Mouse (Mus musculus) retina, embryonic 14.5 days (tissue): ENCODE measurements at regions not wholly inside any gene's neighbourhood (a gene's known extent, or its start where the extent isn't known, plus 50 kb on each side); places are given as distances from the start of the nearest gene placed in this dataset.
A peak's percentile ranks its signal among the peaks of the same experiment; 100 is the strongest.
"Not testable (repeated sequence)": the region's sequence is repeated elsewhere in the genome, so short reads cannot be mapped to it uniquely, and the experiment has no call there.

Source experiments
- DNase-seq: peaks from one replicate; pipeline ENCODE4 v3.0.0-alpha.2; 2015; ENCODE audit warnings: low spot score

DNA sequence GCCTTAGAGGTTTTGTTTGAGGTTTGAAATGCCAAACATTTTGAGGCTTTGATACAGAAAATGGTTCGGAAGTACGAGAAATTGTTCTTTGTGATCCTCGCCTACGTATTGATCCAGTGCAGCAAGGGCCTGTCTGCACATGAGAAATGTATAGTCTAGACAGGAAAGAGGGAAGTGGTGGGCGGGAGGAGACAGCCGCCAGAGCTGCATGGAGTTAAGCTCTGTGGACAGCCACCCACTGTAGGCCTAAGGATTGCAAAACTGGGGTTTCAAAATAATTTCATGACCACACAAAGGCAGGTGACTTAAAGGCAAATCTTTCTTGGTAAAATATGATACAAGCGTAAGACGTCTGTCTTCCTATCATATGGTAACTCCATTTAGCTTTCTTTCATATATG is 178.4 kb downstream of the Csl start:
- no peak for DNase-seq

GRCm38 (mm10) chr10:99584855-99585254 is 174.6 kb downstream of the Csl start:
- no peak for DNase-seq

DNA sequence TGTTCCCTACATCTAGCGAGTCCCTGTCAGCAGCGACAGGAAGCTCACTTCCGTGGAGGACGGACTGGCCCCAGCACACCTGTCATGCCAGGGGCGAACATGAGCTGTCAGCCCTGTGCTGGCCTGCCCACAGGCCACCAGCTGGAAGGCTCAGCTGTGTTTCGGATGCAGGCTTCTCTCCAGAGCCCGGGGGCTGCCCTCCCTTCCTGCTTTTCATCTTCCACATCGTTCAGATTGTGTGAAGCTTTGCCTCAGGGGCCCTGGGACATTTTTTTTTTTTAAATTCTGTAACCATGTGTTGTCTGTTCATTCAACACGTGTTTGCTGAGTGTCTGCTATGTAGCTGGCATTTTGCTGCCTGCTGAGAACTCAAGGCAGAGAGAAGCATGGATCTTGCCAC is 167.2 kb downstream of the Csl start:
- no peak for DNase-seq

DNA sequence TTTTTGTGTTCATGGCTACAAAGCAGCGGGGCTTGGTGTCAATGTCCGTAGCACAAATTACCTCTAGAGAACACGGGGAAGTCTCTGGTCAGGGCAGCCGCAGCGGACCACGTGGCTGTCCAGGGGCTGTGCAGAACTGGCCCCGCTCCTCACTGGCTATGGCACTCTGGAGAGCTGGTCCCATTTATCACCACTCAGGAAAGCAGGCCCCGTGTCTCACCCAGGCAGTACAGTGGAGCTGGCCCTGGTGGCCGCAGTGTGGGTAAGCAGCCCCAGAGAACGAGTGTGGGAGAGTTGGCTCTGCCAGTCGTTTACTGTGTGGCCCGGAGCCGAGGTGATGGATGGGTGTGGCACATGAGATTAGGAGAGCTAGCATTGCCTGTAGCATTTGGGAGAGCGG is 163.8 kb downstream of the Csl start:
- no peak for DNase-seq

DNA sequence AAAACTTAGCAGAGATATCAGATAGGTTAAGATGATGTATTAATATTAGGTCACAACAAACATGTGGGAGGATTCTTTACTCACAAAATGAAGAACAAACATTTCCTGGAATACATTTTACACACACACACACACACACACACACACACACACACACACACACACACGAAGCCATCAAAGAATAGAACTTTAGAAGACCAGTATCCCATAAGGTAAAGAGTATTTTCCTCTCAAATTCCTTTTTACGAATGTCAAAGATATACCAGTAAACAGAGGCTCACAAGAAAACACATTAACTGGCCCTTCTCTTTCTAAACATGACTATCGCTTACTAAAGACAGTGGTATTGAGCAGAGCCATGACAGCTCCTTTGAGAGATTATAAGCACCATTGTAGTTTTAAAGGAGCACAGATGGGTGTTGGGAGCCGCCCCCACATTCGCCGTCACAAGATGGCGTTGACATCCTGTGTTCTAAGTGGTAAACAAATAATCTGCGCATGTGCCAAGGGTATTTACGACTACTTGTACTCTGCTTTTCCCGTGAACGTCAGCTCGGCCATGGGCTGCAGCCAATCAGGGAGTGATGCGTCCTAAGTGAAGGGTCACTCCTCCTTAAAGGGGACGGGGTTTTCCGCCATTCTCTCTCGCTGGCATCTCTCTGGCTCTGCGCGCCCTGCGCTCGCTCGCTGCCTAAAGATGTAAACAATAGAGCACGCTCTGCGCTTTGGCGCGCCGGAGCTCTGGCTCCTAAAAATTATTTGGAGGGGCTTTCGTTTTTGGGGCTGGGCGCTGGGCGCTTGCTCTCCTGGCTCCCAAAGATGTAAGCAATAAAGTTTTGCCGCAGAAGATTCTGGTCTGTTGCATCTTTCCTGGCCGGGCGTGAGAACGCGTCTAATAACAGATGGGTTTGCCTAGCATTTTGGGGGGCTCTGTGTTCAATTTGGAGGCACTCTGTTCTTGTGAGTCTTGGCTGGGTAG is 160.0 kb downstream of the Csl start:
- not testable (repeated sequence) for DNase-seq

DNA sequence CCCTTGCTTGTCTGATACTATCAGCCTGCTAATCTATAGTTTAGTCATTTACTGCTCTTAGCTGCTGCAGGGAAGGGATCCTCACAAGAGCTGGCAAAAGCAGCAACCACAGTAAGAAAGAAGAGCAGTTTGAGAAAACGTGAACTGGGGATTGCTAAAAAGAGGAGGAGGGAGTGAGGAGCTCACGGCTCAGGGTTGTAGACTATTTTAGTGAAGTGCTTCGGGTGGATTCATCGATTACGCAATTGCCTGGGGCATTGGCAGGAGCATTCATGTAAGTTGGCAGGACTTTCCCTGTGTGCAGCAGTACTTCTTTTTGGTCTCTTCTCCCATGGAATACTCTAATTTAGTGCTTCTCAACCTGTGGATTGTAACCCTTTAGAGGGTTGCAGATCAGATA is 157.1 kb downstream of the Csl start:
- no peak for DNase-seq

- no peak for DNase-seq
These were observed 155.3 kb downstream of the Csl start for GRCm38 (mm10) chr10:99604172-99604571.

GRCm38 (mm10) chr10:99608477-99608876 is 151.0 kb downstream of the Csl start:
- peak; percentile 49 for DNase-seq

- DNase-seq: no peak
These were observed 150.0 kb downstream of the Csl start for GRCm38 (mm10) chr10:99609420-99609819.

- no peak for DNase-seq
These were observed 148.6 kb downstream of the Csl start for GRCm38 (mm10) chr10:99610890-99611289.

GRCm38 (mm10) chr10:99614392-99615249 is 144.8 kb downstream of the Csl start:
- DNase-seq: no peak

DNA sequence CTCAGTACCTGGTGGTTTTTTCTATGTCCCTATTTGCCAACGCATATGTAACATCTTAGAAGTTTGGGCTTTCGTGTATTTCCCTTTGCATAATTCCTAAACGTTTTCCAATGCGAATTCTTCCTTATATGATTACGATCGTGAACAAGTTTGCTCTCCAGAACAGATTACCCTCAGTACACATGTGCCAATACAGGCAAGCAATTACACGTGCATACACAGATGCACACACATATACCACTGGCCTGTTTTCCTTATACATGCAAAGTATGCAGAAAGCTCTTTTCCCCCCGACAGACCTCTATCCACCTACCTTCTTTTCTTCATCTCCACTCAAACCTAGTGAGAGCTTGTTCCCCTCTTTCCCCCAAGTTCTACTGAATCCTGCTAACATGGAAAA is 144.1 kb downstream of the Csl start:
- no peak for DNase-seq

DNA sequence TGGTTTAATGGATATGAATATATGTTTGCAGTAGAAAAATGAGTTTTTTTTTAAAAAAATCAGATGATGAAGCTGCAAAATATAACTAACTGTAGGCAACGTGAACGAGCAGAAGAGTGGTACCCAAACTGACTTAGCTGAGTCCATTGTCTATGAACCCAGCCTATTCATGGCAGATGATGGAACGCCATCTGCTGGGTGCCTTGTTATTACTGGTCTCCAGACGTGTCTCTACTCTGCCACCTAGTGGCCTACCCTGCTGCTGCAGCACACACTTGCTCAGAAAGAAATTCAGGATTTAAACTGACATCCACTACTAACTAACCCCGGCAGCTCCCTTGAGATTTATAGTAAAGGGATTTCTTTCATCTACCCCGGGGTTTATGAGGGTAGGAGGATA is 143.7 kb downstream of the Csl start:
- peak; percentile 96 for DNase-seq

GRCm38 (mm10) chr10:99617623-99618022 is 141.8 kb downstream of the Csl start:
- DNase-seq: no peak

DNA sequence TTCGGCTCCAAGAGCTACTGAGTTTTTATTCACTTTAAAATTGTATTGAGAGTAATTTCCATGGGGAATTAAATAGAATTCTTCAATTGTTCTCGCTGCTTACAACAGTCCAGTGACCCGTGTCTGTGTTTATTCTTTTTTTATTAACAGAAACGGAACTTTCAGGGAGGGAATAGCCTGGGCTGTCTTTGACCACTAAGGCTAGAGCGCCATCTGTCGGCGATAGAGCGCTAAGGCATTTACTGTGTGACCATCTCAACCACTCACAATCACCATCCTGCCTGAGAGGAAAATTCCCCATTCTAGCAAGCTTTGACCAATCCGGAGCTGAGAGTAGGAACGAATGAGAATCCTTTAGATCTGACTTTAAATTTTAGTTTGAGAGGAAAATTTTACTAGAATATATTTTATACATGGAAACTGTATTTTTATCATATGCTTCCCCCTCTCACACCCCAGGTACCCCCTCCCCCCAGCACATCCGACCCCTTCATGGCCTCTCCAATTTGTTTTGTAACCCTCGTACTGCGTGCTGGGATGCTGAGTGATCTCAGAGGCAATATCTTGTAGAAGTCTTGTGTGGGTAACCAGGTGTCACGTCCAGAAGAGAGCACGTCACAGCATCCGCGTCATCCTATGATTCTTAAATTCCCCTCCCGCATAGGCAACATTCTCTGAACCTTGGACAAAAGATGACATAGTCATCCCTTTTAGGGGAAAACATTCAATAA is 139.9 kb downstream of the Csl start:
- peak; percentile 90 for DNase-seq

- DNase-seq: no peak
These were observed 139.0 kb downstream of the Csl start for GRCm38 (mm10) chr10:99620489-99620888.

DNA sequence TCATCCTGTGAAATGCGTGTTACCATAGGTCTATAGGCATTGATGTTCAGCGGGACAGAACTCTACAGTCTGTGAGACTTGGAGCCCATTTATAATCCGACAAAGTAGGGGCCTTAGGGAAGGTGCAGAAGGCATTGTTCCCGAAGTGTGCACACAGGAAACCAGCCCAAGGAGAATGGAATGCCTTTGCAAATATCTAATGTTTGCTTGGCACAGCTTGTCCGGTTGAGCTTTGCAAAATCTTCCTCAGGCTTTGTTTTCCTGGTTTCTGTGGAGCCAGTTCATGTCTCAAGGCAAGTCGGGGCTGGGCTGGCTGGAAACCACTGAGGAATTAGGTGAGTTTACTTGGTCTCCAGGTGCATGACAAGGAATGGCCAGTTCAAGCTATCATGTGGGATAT is 132.1 kb downstream of the Csl start:
- DNase-seq: no peak

DNA sequence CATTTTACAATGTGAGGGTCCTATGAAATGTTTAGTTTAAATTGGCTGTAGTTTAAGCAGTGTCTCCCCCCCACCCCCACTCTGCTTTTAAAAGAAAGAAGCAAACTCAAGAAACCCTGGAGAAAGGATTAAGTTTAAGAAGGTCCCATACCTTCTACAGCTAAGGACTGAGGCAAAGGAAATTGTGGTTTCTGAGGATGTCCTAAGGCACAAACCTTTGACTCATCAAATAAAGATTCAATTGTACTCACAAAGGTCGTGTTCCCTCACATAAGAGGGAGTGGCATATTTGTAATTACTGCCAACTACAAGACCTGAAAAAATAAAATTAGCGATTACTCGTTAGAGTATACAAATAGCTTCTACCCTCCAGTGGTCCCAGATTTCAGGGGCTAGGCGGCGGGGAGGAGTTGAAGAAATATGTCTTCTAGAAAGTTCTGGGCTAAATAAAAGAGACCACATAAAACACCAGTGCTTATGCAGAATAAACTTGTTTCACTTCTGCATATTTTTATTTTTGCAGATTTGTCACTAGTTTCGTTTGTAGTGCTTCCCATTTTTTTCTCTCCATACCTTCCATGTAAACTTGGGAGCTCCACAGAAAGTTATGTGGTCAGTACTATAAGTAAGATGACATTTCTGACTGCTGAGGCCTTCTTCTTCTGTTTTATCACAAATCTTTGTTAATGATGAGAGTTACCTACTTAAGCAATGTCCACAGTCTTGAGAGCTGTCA is 127.0 kb downstream of the Csl start:
- no peak for DNase-seq

GRCm38 (mm10) chr10:99635796-99636195 is 123.7 kb downstream of the Csl start:
- DNase-seq: no peak

- DNase-seq: no peak
These were observed 120.4 kb downstream of the Csl start for GRCm38 (mm10) chr10:99639022-99639421.

- DNase-seq: no peak
These were observed 120.0 kb downstream of the Csl start for GRCm38 (mm10) chr10:99639469-99639868.

GRCm38 (mm10) chr10:99641784-99642183 is 117.7 kb downstream of the Csl start:
- peak; percentile 79 for DNase-seq
